9 mouse cellular contexts compared by ENCODE assay signal in the genomic region with DNA sequence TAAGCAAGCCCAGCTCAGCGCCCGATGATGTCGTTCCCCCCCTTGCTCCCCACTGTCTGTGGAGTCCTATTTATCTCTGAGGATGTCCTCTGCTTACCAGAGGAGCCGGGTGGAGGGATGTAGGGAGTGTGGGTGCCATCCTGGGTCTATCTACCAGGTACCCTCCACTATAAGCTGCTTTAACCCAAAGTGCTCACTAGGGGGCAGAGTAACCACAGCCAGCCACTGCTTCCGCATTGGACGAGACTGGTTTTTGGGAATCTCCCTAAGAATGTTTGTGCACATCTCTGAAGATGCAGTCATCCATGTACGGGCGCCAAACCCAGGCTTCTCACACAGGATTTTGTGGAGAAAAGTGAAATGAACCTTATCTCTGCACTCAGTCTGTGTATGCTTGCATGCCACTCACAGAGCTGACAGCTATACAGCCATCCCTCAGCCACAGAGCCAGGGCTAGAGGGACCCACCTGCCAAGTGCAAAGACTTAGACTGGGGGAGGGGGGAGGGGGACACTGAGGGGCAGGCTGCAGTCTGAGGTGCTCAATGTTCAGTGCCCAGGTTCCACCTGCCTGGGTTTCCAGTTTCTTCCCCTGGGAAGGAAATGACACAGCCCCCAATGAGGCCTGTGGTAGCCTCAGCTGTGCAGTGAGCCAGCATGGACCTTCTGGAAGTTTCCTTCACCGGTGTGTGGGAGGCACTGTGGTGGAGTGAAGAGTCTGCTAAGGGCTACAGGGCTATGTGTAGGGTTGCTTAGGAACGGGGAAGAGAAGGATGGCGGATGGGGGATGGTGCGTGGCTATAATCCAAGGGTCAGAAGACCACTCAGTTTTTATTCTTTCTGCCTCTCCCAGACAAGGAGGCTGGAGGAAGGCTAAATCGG. TPM values are rescaled to one million over a fixed set of nuclear protein-coding genes. Genes with fewer than 3 reads are reported as not detected.
DNase-seq lines count a peak whose midpoint lies in the region; ATAC-seq lines count a peak whose summit lies in the region.
"Had no signal": no experiment of that assay in that cellular context is flagged by ENCODE, and none has a peak within 500 bp of the region (broad histone marks: within the 10 kb centered on the region; RNA-seq: fewer than 3 reads in every experiment).

No protein-coding gene starts in this region.

- intact Hi-C loops in left cerebral cortex, postnatal 4 days (cut with DNase I): no loop called here

- 46% methylated on average over 13 of the region's 13 CpGs for WGBS in intestine, embryonic 16.5 days

- H3K27me3 ChIP-seq in intestine, embryonic 16.5 days (replicated peaks; ENCODE audit: control insufficient read depth, insufficient read depth, low read length): no peaks in the 10 kb centered on the region
- H3K27me3 ChIP-seq: embryonic facial prominence, embryonic 15.5 days had no signal

- H3K4me1 ChIP-seq in intestine, embryonic 16.5 days (ENCODE audit: control insufficient read depth, insufficient read depth, low read length): no peaks in the 10 kb centered on the region; the same call in 1 of the 2 replicates
- H3K4me1 ChIP-seq: embryonic facial prominence, embryonic 15.5 days had no signal

- no peaks in the 10 kb centered on the region for H3K36me3 ChIP-seq in intestine, embryonic 16.5 days (ENCODE audit: control insufficient read depth, insufficient read depth, low read length)
- H3K36me3 ChIP-seq: embryonic facial prominence, embryonic 15.5 days had no signal

- peak; percentile 39 for DNase-seq in urinary bladder, postnatal 14 days (ENCODE audit: low spot score)
- no peak for DNase-seq in urinary bladder, adult 2 months (ENCODE audit: low spot score)
- DNase-seq in cerebellum, adult 9-11 months: peak; percentile 83
- DNase-seq in gastrocnemius, postnatal 10 days: peak; percentile 56
- DNase-seq in left cerebral cortex, postnatal 4 days: peak; percentile 54
- peak; percentile 24 for DNase-seq in naive thymus-derived CD4-positive, alpha-beta T cell, adult 2 months (ENCODE audit: low read depth)
- DNase-seq in yolk sac, embryonic 10.5 days (ENCODE audit: low spot score): peak; percentile 54

- peak; percentile 52 for ATAC-seq in intestine, embryonic 16.5 days

- no peak overlapping the region for H3K27ac ChIP-seq in intestine, embryonic 16.5 days (ENCODE audit: low read length)
- H3K27ac ChIP-seq: embryonic facial prominence, embryonic 15.5 days had no signal

- no peak overlapping the region for H3K9ac ChIP-seq in intestine, embryonic 16.5 days (ENCODE audit: low read depth, low read length)
- H3K9ac ChIP-seq: embryonic facial prominence, embryonic 15.5 days had no signal

- H3K4me2 ChIP-seq in intestine, embryonic 16.5 days (ENCODE audit: low read depth, low read length): no peak overlapping the region
- H3K4me2 ChIP-seq: embryonic facial prominence, embryonic 15.5 days had no signal

- H3K9me3 ChIP-seq in intestine, embryonic 16.5 days (ENCODE audit: control insufficient read depth, low read length): no peaks in the 10 kb centered on the region
- H3K9me3 ChIP-seq: embryonic facial prominence, embryonic 15.5 days had no signal

- no peak overlapping the region for H3K4me3 ChIP-seq in intestine, embryonic 16.5 days (ENCODE audit: low read length)
- H3K4me3 ChIP-seq: embryonic facial prominence, embryonic 15.5 days had no signal

RNA-seq across cellular contexts. Expression of gene Mcf2l, which starts 23.1 kb away (rescaled TPM):
- polyA plus RNA-seq in urinary bladder, adult 2 months (2012; rRNA removed): 4.8 and 10.3 TPM in 2 replicates
- 10 to 100 TPM; 28.4 to 30.9 TPM for total RNA-seq in gastrocnemius, postnatal 10 days (2021)
- polyA plus RNA-seq in intestine, embryonic 16.5 days (2015; fragmentation: Nextera tagmentation; extraction: Ambion mirVana): 13.3 and 14.1 TPM in 2 replicates
- 100 to 1,000 TPM; 399 to 404 TPM for total RNA-seq in left cerebral cortex, postnatal 4 days (2021)

Comparison
In these comparisons a context has a peak if more than half of its experiments do, and no peak if none do; other contexts are left out.
1. RNA of gene Mcf2l, which starts 23.1 kb away (total RNA-seq): 399 to 404 TPM in left cerebral cortex, postnatal 4 days; 28.4 to 30.9 TPM in gastrocnemius, postnatal 10 days; every median in the first group is over 10 times any median in the second.